Mouse (Mus musculus) ES-Bruce4 (cell line): ENCODE results near the gene Dpf2. TPM values are rescaled to one million over a fixed set of nuclear protein-coding genes. Genes with fewer than 3 reads are reported as not detected.

Source experiments
- H3K27ac ChIP-seq: 2 replicates; pipeline ENCODE4 v1.5.1; 2012; ENCODE audit warnings: low read length, inconsistent platforms; ENCODE audit not compliant: insufficient read depth
- H3K27me3 ChIP-seq: 2 replicates; pipeline ENCODE4 v1.6.1; 2012; ENCODE audit warnings: mild to moderate bottlenecking, low read length, inconsistent platforms; ENCODE audit not compliant: control insufficient read depth, poor library complexity, insufficient read depth, severe bottlenecking
- H3K36me3 ChIP-seq: 2 replicates; pipeline ENCODE4 v1.6.1; 2012; ENCODE audit warnings: inconsistent platforms, mild to moderate bottlenecking, low read length, moderate library complexity; ENCODE audit not compliant: control insufficient read depth, poor library complexity, insufficient read depth, severe bottlenecking
- H3K4me1 ChIP-seq: one replicate; pipeline ENCODE4 v1.8.1; 2011; ENCODE audit warnings: low read length; ENCODE audit not compliant: control insufficient read depth, insufficient read depth
- H3K4me3 ChIP-seq: 2 replicates; pipeline ENCODE4 v1.5.1; 2011; ENCODE audit warnings: low read depth, mild to moderate bottlenecking, low read length
- H3K9ac ChIP-seq: 2 replicates; pipeline ENCODE4 v1.6.1; 2012; ENCODE audit warnings: low read depth, mild to moderate bottlenecking, inconsistent platforms; ENCODE audit not compliant: poor library complexity, severe bottlenecking
- H3K9me3 ChIP-seq: replicated peaks from 2 replicates; pipeline ENCODE4 v1.6.1; 2012; ENCODE audit warnings: mild to moderate bottlenecking, low read length, inconsistent platforms; ENCODE audit not compliant: control insufficient read depth, poor library complexity, insufficient read depth, severe bottlenecking
- CTCF ChIP-seq: IDR thresholded peaks from one replicate; pipeline ENCODE4 v1.8.1; 2011; ENCODE audit warnings: low read depth, low read length
- EP300 ChIP-seq: IDR thresholded peaks from 2 replicates; pipeline ENCODE4 v1.6.1; 2011; ENCODE audit warnings: low read depth, low read length; ENCODE audit not compliant: insufficient read depth
- POLR2A ChIP-seq: IDR thresholded peaks from one replicate; pipeline ENCODE4 v1.8.1; 2011; ENCODE audit warnings: low read length; ENCODE audit not compliant: insufficient read depth
- polyA plus RNA-seq: library from polyadenylated mRNA; stranded (reverse); fragments of >200 nt; gene quantifications from 2 replicates; pipeline ENCODE4 v1.2.4, GENCODE M21; 2011; ENCODE audit warnings: low read depth; ENCODE audit not compliant: missing spikeins, insufficient read depth, insufficient read length

Dpf2 gene
- polyA plus RNA-seq, 1 experiment = 137 TPM

DNA sequence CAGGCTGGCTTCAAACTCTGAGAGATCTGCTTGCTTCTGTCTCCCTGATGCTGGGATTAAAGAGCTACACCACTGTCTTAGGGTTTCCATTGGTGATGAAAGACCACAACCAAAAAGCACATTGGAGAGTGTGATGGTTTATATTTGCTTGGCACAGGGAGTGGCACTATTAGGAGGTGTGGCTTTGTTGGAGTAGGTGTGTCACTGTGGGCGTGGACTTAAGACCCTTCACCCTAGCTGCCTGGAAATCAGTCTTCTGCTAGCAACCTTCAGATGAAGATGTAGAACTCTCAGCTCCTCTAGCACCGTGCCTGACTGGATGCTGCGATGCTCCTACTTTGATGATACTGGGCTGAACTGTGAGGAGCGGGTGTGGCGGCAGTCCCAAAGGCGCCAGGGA, 25.7 kb upstream of the Dpf2 start:
- Histone ChIP-seq H3K27ac (no peak overlapping the region), H3K9ac (no peak overlapping the region), H3K27me3 (no peaks in the 10 kb centered on the region), H3K9me3 (no peaks in the 10 kb centered on the region), H3K36me3 (peaks cover 16% of the 10 kb centered on the region), H3K4me1 (no peaks in the 10 kb centered on the region), H3K4me3 (no peak overlapping the region)
- TF ChIP-seq POLR2A = no peak
- no peak for TF ChIP-seq CTCF
- no peak for TF ChIP-seq EP300

DNA sequence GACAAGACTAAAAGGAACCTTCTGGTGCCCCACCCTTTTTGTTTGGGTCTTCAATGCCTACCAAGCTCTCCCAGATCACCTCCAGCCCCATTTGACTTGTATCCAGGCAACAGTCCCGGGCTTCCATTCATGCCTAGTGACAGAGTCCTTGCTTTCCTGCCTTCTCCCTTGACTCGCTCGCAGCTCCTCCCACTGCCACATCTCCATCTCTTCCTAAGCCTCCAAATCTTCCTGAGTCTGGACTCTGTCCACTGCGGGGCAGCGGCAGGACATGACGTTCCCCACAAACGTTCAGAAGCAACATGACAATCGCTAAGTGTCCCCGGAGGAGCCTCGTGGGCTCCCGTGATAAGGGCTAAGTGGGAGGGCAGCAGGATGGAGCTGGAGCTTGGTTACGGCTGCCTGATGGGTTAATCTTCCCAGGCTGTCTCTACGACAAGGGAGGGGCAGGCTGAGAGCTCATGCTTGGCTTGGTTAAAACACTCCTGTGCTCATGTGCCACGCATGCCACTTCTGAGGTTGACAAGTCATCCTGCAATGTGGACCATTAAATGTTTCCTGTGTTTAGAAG, 25.1 kb upstream of the Dpf2 start:
- H3K4me1 ChIP-seq = no peaks in the 10 kb centered on the region
- no peaks in the 10 kb centered on the region for H3K9me3 ChIP-seq
- no peaks in the 10 kb centered on the region for H3K27me3 ChIP-seq
- H3K9ac ChIP-seq = no peak overlapping the region
- no peak overlapping the region for H3K27ac ChIP-seq
- TF ChIP-seq EP300 (no peak), CTCF (no peak), POLR2A (no peak)
- H3K36me3 ChIP-seq = peaks cover 10% of the 10 kb centered on the region
- no peak overlapping the region for H3K4me3 ChIP-seq

DNA sequence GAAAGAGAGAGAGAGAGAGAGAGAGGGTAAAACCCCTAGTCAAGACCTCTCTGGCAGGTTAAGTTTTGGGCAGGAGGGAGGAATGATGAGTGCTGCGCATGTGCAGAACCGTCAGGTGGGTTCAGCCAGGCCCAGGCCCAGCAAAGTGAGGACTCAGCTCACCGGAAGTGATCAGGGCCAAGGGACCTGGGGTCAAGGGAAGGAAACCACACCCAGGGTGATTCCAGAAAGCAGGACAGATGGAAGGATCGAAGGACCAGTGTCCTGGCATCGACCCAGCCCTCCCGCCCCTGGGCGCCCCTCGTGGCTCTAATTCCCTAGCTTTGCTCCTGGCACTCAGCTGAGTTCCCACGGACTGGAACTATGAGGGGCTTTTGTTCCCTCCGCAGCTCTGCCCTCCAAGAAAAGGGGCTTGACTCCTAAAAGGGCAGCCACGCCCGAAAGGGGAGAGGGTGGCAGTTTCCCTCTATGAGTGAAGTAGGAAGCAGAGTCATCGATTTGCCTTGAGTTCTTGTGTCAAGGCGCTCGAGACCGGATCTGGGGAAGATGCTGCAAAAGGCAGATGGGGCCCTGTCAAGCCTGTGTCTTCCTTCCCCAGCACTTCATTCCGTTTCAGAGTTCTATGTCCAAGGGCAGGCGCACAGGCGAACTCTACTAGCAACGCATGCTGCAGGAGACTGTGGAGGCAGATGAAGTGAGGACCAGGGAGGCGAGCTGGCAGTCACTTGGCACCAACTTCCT, 24.5 kb upstream of the Dpf2 start:
- no peak overlapping the region for H3K27ac ChIP-seq
- H3K27me3 ChIP-seq = no peaks in the 10 kb centered on the region
- no peak overlapping the region for H3K4me3 ChIP-seq
- no peak overlapping the region for H3K9ac ChIP-seq
- no peaks in the 10 kb centered on the region for H3K4me1 ChIP-seq
- H3K36me3 ChIP-seq = peaks cover 8% of the 10 kb centered on the region
- no peaks in the 10 kb centered on the region for H3K9me3 ChIP-seq
- TF ChIP-seq EP300 = no peak
- TF ChIP-seq POLR2A = no peak
- no peak for TF ChIP-seq CTCF

DNA sequence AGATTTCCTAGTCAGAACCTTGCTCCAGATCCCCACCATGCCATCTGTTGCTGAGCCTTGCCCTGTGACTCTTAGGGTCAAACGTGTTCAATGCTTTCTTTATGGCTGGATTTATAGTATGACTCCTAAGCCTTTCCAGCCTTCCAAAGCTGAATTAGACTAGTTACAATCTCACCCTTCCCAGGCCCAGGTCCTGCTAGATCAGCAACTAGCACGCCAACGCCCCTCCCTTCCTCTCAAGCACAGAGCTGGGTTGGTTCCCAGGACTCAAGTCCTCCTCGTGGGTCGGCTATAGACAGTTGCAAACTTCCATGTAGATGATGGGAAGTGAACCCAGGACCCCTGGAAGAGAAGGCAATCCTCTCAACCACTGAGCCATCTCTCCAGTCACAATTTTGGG, 22.9 kb upstream of the Dpf2 start:
- H3K4me3 ChIP-seq = no peak overlapping the region
- H3K27me3 ChIP-seq = no peaks in the 10 kb centered on the region
- no peak overlapping the region for H3K9ac ChIP-seq
- TF ChIP-seq POLR2A (no peak), EP300 (no peak), CTCF (no peak)
- no peaks in the 10 kb centered on the region for H3K4me1 ChIP-seq
- H3K36me3 ChIP-seq = no peaks in the 10 kb centered on the region
- no peak overlapping the region for H3K27ac ChIP-seq
- H3K9me3 ChIP-seq = no peaks in the 10 kb centered on the region

DNA sequence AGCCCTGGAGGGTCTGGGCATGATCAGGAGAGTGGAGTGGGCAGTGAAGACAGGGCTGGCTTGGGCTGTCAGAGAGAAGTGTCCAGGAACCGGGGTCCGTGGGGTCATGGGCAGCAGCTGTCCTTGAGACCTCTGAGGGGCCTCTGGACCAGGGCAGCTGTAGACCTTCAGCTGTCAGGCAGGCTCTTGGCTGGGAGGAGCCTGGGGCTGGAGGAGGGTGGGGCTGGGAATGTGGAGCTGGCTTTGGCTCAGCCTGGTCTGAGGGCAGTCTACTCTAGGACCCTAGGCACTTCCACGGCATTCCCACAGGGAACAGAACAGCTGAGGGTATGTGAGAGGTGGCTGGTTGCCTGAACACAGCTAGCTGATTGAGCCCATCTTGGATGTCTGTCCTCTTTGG, 22.5 kb upstream of the Dpf2 start:
- H3K36me3 ChIP-seq = no peaks in the 10 kb centered on the region
- H3K4me1 ChIP-seq = no peaks in the 10 kb centered on the region
- no peak for TF ChIP-seq POLR2A
- no peak for TF ChIP-seq CTCF
- no peak for TF ChIP-seq EP300
- no peak overlapping the region for H3K9ac ChIP-seq
- H3K27ac ChIP-seq = no peak overlapping the region
- no peak overlapping the region for H3K4me3 ChIP-seq
- no peaks in the 10 kb centered on the region for H3K27me3 ChIP-seq
- H3K9me3 ChIP-seq = no peaks in the 10 kb centered on the region

DNA sequence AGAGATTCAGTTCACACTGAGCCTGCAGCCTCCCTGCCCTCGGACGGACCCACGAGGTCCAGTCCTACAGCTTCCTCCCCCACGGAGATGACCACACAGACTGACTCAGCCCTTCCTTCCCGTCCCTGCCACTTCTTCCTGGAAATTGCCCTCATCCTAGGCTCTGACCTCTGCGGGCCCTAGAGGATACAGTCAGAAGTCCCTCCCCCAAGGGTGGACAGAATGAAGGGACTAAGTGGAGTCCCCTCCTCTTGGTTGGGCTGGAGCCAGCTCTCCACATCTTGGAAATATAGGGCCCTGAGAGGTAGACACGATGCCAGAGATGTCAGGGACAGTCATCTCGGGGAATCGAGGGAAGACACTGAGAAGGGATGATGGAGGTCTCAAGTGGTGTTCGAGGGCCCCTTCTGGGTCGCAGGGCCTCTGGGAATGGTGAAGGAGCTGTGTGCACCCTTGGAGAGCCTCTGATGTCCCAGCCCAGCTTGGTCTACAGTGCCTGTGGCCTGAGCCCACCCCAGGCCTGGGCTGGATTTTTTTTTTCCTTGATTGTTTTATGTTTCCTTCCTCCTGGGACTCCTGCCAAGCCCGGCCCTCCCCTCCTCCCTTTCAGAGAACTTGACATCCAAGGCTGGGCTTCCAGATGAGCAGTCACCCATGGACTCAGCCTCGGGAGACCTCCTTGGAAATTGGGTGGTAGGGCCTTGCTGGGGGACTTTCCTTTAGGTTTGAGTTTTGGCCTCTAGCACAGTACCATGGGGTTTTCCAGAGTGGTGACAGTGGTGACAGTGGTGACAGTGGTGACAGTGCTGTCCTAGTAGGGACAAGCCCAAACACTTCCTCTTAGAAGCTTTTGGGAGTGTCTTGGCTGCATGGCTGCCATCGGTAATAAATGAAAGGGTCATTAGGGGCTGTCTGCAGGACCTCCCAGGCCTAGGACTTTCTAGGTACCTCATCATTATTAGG, 17.1 kb upstream of the Dpf2 start:
- no peak for TF ChIP-seq CTCF
- no peak for TF ChIP-seq EP300
- H3K27ac ChIP-seq = no peak overlapping the region
- H3K27me3 ChIP-seq = no peaks in the 10 kb centered on the region
- H3K9me3 ChIP-seq = no peaks in the 10 kb centered on the region
- H3K4me1 ChIP-seq = peaks cover 2% of the 10 kb centered on the region
- no peak overlapping the region for H3K4me3 ChIP-seq
- no peak overlapping the region for H3K9ac ChIP-seq
- H3K36me3 ChIP-seq = no peaks in the 10 kb centered on the region
